In genomic region chr16:69943635-69944034, GRCm38 (mm10) we compare ENCODE assay signal across 20 mouse cellular contexts.
"Had no signal": no experiment of that assay in that cellular context is flagged by ENCODE, and none has a peak within 500 bp of the region (broad histone marks: within the 10 kb centered on the region; RNA-seq: fewer than 3 reads in every experiment).

No protein-coding gene starts in this region.

- H3K9me3 ChIP-seq: limb, embryonic 12.5 days; limb, embryonic 15.5 days; liver, embryonic 12.5 days; liver, embryonic 15.5 days; lung, embryonic 15.5 days; midbrain, embryonic 12.5 days; midbrain, embryonic 15.5 days; neural tube, embryonic 12.5 days; neural tube, embryonic 15.5 days had no signal

- H3K4me1 ChIP-seq: limb, embryonic 12.5 days; limb, embryonic 15.5 days; liver, embryonic 12.5 days; liver, embryonic 15.5 days; lung, embryonic 15.5 days; midbrain, embryonic 12.5 days; midbrain, embryonic 15.5 days; neural tube, embryonic 12.5 days; neural tube, embryonic 15.5 days had no signal

- H3K4me3 ChIP-seq: limb, embryonic 12.5 days; limb, embryonic 15.5 days; liver, embryonic 12.5 days; liver, embryonic 15.5 days; lung, embryonic 15.5 days; midbrain, embryonic 12.5 days; midbrain, embryonic 15.5 days; neural tube, embryonic 12.5 days; neural tube, embryonic 15.5 days had no signal

- H3K27me3 ChIP-seq: limb, embryonic 12.5 days; limb, embryonic 15.5 days; liver, embryonic 12.5 days; liver, embryonic 15.5 days; lung, embryonic 15.5 days; midbrain, embryonic 12.5 days; midbrain, embryonic 15.5 days; neural tube, embryonic 12.5 days; neural tube, embryonic 15.5 days had no signal

- H3K4me2 ChIP-seq: limb, embryonic 12.5 days; limb, embryonic 15.5 days; liver, embryonic 12.5 days; liver, embryonic 15.5 days; lung, embryonic 15.5 days; midbrain, embryonic 12.5 days; midbrain, embryonic 15.5 days; neural tube, embryonic 12.5 days; neural tube, embryonic 15.5 days had no signal

- DNase-seq: kidney, adult 9 months; kidney, postnatal 14 days; kidney, postnatal 4 days; left cerebral cortex, postnatal 4 days; lung, adult 18-20 months; lung, postnatal 10 days; lung, postnatal 4 days; right cerebral cortex, adult 18-20 months; right cerebral cortex, postnatal 14 days; right cerebral cortex, postnatal 4 days; thymus, postnatal 36 days had no signal

- H3K36me3 ChIP-seq: limb, embryonic 12.5 days; limb, embryonic 15.5 days; liver, embryonic 12.5 days; liver, embryonic 15.5 days; lung, embryonic 15.5 days; midbrain, embryonic 12.5 days; midbrain, embryonic 15.5 days; neural tube, embryonic 12.5 days; neural tube, embryonic 15.5 days had no signal

- ATAC-seq: liver, embryonic 12.5 days; midbrain, embryonic 15.5 days had no signal

- H3K9ac ChIP-seq: limb, embryonic 12.5 days; limb, embryonic 15.5 days; liver, embryonic 12.5 days; liver, embryonic 15.5 days; lung, embryonic 15.5 days; midbrain, embryonic 12.5 days; midbrain, embryonic 15.5 days; neural tube, embryonic 12.5 days; neural tube, embryonic 15.5 days had no signal

- H3K27ac ChIP-seq: limb, embryonic 12.5 days; limb, embryonic 15.5 days; liver, embryonic 12.5 days; liver, embryonic 15.5 days; lung, embryonic 15.5 days; midbrain, embryonic 12.5 days; midbrain, embryonic 15.5 days; neural tube, embryonic 12.5 days; neural tube, embryonic 15.5 days had no signal
